Mouse (Mus musculus) midbrain, embryonic 10.5 days (tissue): ENCODE results near the gene Misp. TPM values are rescaled to one million over a fixed set of nuclear protein-coding genes. Genes with fewer than 3 reads are reported as not detected.

Experiments
- DNase-seq: peaks from one replicate; pipeline ENCODE4 v3.0.0-alpha.2; 2017; ENCODE audit warnings: low spot score
- H3K27ac ChIP-seq: fragments of 300-500 bp; sonication (generic); replicated peaks from 2 replicates; pipeline ENCODE4 v1.5.1; 2016; ENCODE audit warnings: mild to moderate bottlenecking
- H3K27me3 ChIP-seq: fragments of 300-500 bp; sonication (generic); 2 replicates; pipeline ENCODE4 v1.6.1; 2016; ENCODE audit warnings: low read depth, mild to moderate bottlenecking; ENCODE audit not compliant: poor library complexity, severe bottlenecking
- H3K36me3 ChIP-seq: fragments of 300-500 bp; sonication (generic); 2 replicates; pipeline ENCODE4 v1.6.1; 2016; ENCODE audit warnings: mild to moderate bottlenecking, moderate library complexity
- H3K4me1 ChIP-seq: fragments of 300-500 bp; sonication (generic); 2 replicates; pipeline ENCODE4 v1.6.1; 2016
- H3K4me3 ChIP-seq: fragments of 300-500 bp; sonication (generic); 2 replicates; pipeline ENCODE4 v1.5.1; 2016; ENCODE audit warnings: mild to moderate bottlenecking, moderate library complexity
- H3K9me3 ChIP-seq: fragments of 300-500 bp; sonication (generic); replicated peaks from 2 replicates; pipeline ENCODE4 v1.6.1; 2016; ENCODE audit warnings: mild to moderate bottlenecking
- WGBS: fragments of 180-500 bp; shearing (Covaris S2); methylation state at CpG from one replicate; pipeline ENCODE4 v1.1.7; 2016; 5-methylcytosine and 5-hydroxymethylcytosine counted together
- polyA plus RNA-seq: library from polyadenylated mRNA; unstranded; fragments of >200 nt; fragmentation: Nextera tagmentation; extraction: Ambion mirVana; gene quantifications from 2 replicates; pipeline ENCODE4 v1.2.1, GENCODE M21; 2016

Gene Misp
- polyA plus RNA-seq, 1 experiment from 2014 or later = 0.46 TPM

GRCm38 (mm10) chr10:79861230-79862048 is 40.6 kb downstream of the Misp start:
- H3K27ac ChIP-seq = no peak overlapping the region
- peaks cover 100% of the 10 kb centered on the region for H3K36me3 ChIP-seq
- no peaks in the 10 kb centered on the region for H3K27me3 ChIP-seq
- no peak overlapping the region; the same call in 1 of the 2 replicates for H3K4me3 ChIP-seq
- peaks cover 38% of the 10 kb centered on the region for H3K4me1 ChIP-seq
- no peaks in the 10 kb centered on the region for H3K9me3 ChIP-seq
- no peak for DNase-seq
- 87% methylated on average over 25 of the region's 25 CpGs for WGBS

DNA sequence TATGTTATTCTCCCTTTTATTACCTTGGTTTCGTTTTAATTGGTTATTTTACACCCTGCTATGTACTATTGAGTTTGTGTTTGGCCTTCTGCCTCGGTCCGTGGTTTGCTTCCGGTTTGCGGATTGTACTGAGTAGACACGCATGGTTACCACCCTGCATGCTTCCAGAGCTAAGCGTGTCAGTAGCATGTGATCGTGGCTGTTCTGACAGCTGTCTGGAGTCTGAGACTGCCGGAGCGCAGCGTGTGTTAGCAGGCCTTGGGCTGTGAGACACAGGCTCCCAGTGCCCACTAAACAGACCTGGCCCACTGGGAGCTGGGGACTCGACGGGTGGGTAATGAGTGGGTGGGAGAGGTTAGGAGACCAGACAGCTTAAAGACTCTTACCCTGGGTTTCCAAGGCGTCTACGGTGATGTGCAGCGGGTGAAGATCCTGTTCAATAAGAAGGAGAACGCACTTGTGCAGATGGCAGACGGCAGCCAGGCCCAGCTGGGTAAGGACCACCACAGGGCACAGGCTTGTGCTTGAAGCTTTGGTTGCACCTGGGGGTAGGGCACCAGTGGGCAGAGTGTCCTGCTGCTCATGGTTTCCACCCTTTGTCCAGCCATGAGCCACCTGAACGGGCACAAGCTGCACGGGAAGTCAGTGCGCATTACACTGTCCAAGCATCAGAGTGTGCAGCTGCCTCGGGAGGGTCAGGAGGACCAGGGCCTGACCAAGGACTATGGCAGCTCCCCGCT is 41.4 kb downstream of the Misp start:
- no peak overlapping the region for H3K27ac ChIP-seq
- H3K9me3 ChIP-seq = no peaks in the 10 kb centered on the region
- DNase-seq = no peak
- peaks cover 100% of the 10 kb centered on the region for H3K36me3 ChIP-seq
- H3K4me1 ChIP-seq = peaks cover 37% of the 10 kb centered on the region
- WGBS = 93% methylated on average over 23 of the region's 23 CpGs
- no peak overlapping the region; the same call in 1 of the 2 replicates for H3K4me3 ChIP-seq
- no peaks in the 10 kb centered on the region for H3K27me3 ChIP-seq

- Histone ChIP-seq H3K9me3 (no peaks in the 10 kb centered on the region), H3K4me1 (peaks cover 33% of the 10 kb centered on the region), H3K36me3 (peaks cover 98% of the 10 kb centered on the region), H3K27me3 (no peaks in the 10 kb centered on the region), H3K27ac (no peak overlapping the region), H3K4me3 (peak overlapping the region; percentile 14; the same call in 1 of the 2 replicates)
- WGBS = 81% methylated on average over 10 of the region's 10 CpGs
- no peak for DNase-seq
Observed at GRCm38 (mm10) chr10:79862925-79863324, 42.1 kb downstream of the Misp start.

GRCm38 (mm10) chr10:79864351-79865188 is 43.8 kb downstream of the Misp start:
- Histone ChIP-seq H3K27me3 (no peaks in the 10 kb centered on the region), H3K4me1 (peaks cover 23% of the 10 kb centered on the region), H3K36me3 (peaks cover 95% of the 10 kb centered on the region), H3K4me3 (peak overlapping the region; percentile 14; the same call in 1 of the 2 replicates), H3K9me3 (no peaks in the 10 kb centered on the region), H3K27ac (no peak overlapping the region)
- 67% methylated on average over 10 of the region's 10 CpGs for WGBS
- no peak for DNase-seq

GRCm38 (mm10) chr10:79865189-79865601 is 44.4 kb downstream of the Misp start:
- H3K36me3 ChIP-seq = peaks cover 95% of the 10 kb centered on the region
- 77% methylated on average over 12 of the region's 12 CpGs for WGBS
- no peak for DNase-seq
- H3K4me1 ChIP-seq = peaks cover 23% of the 10 kb centered on the region
- no peaks in the 10 kb centered on the region for H3K9me3 ChIP-seq
- H3K27me3 ChIP-seq = no peaks in the 10 kb centered on the region
- H3K4me3 ChIP-seq = 0 out of 2 replicates have a peak overlapping the region, but pooled peaks have one; percentile 14
- H3K27ac ChIP-seq = no peak overlapping the region

GRCm38 (mm10) chr10:79865801-79866295 is 45.1 kb downstream of the Misp start:
- WGBS = 79% methylated on average over 19 of the region's 19 CpGs
- H3K36me3 ChIP-seq = peaks cover 93% of the 10 kb centered on the region
- 0 out of 2 replicates have a peak overlapping the region, but pooled peaks have one; percentile 17 for H3K27ac ChIP-seq
- H3K4me1 ChIP-seq = peaks cover 23% of the 10 kb centered on the region
- no peaks in the 10 kb centered on the region for H3K27me3 ChIP-seq
- no peaks in the 10 kb centered on the region for H3K9me3 ChIP-seq
- peak overlapping the region; percentile 16; the same call in 1 of the 2 replicates for H3K4me3 ChIP-seq
- DNase-seq = no peak

DNA sequence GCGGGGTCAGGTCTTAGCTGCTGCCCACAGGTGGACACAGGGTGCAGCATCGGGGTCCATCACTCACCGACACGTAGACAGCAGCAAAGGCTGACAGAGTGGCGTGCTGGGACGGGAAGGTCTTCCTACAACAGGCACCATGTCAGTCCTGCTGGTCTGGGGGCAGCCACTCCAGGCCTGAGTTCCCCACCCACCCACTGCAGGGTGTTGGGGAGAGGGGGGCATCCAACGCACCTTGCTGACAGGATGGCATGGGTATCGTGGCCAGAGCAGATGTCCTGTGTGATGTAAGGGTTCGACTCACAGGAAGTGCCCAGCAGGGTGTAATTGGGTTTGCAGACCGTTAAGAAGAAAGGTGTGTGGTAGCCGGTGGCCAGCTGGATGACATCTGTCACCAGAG is 45.8 kb downstream of the Misp start:
- Histone ChIP-seq H3K36me3 (peaks cover 93% of the 10 kb centered on the region), H3K27ac (no peak overlapping the region), H3K27me3 (no peaks in the 10 kb centered on the region), H3K9me3 (no peaks in the 10 kb centered on the region), H3K4me1 (peaks cover 23% of the 10 kb centered on the region), H3K4me3 (peak overlapping the region; percentile 18; the same call in 1 of the 2 replicates)
- WGBS = 86% methylated on average over 11 of the region's 11 CpGs
- no peak for DNase-seq

- no peak overlapping the region for H3K27ac ChIP-seq
- peaks cover 46% of the 10 kb centered on the region for H3K4me1 ChIP-seq
- H3K4me3 ChIP-seq = peak overlapping the region; percentile 82
- peaks cover 55% of the 10 kb centered on the region for H3K36me3 ChIP-seq
- DNase-seq = no peak
- H3K27me3 ChIP-seq = no peaks in the 10 kb centered on the region
- 93% methylated on average over 8 of the region's 8 CpGs for WGBS
- no peaks in the 10 kb centered on the region for H3K9me3 ChIP-seq
Observed at GRCm38 (mm10) chr10:79871845-79872244, 51.1 kb downstream of the Misp start.

- peaks cover 46% of the 10 kb centered on the region for H3K36me3 ChIP-seq
- no peak for DNase-seq
- peak overlapping the region; percentile 96; the same call in 1 of the 2 replicates for H3K27ac ChIP-seq
- no peaks in the 10 kb centered on the region for H3K9me3 ChIP-seq
- H3K4me3 ChIP-seq = peak overlapping the region; percentile 82
- H3K27me3 ChIP-seq = peaks cover 9% of the 10 kb centered on the region; the same call in 1 of the 2 replicates
- WGBS = 36% methylated on average over 3 of the region's 3 CpGs
- H3K4me1 ChIP-seq = peaks cover 49% of the 10 kb centered on the region
Observed at GRCm38 (mm10) chr10:79872862-79873261, 52.1 kb downstream of the Misp start.

DNA sequence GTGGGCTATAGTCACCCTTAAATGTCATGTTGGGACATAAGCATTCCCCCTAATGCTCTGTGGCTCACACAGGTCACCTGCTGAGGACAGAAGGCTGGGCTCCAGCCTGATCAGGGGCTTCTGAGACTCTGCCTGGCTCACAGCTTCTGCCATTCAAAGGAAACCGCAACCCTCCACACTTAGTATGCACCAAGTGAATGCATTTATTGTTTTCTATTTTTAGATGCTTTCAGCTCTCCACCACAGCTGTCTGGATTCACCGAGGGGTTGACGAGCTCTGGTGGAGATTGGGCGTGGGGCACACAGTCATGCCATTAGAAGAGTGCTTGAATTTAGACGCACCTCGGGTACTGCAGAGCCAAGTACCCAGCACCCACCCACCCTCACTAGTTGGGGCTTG is 52.5 kb downstream of the Misp start:
- Histone ChIP-seq H3K9me3 (no peaks in the 10 kb centered on the region), H3K4me3 (peak overlapping the region; percentile 82), H3K36me3 (peaks cover 43% of the 10 kb centered on the region), H3K27me3 (peaks cover 9% of the 10 kb centered on the region; the same call in 1 of the 2 replicates), H3K27ac (peak overlapping the region; percentile 96), H3K4me1 (peaks cover 51% of the 10 kb centered on the region)
- DNase-seq = no peak
- WGBS = 23% methylated on average over 6 of the region's 6 CpGs

DNA sequence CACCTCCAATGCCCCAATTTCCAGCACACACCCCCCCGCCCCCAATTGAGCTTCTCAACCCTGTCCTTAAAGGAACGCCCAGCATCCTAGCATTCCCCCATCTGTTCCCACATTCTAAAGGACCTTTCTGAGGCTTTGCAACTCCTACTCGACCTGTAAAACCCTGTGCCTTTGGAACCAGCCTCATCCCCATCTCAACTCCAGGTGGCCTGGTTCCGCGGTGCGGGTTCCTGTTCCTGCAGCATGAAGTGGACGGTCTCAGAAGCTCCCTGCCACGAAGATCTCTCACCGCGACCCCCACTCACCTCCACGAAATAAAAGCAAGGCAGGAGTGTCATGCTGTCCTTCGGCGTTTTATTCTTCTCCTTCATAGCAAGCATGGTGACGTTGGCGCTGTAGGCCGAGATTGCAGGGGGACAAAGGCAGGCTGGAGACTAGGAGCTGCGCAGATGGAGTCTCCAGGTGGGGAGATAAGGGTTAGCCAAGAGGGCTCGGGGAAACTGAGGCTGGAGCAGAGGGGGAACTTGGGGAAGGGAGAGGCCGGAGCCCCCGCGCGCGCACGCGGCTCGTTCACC is 53.0 kb downstream of the Misp start:
- Histone ChIP-seq H3K4me3 (peak overlapping the region; percentile 82), H3K36me3 (peaks cover 40% of the 10 kb centered on the region), H3K27me3 (peaks cover 9% of the 10 kb centered on the region; the same call in 1 of the 2 replicates), H3K4me1 (peaks cover 51% of the 10 kb centered on the region), H3K9me3 (no peaks in the 10 kb centered on the region), H3K27ac (peak overlapping the region; percentile 96)
- DNase-seq = peak; percentile 56
- 2% methylated on average over 26 of the region's 26 CpGs for WGBS
